ENCODE assay signal across 17 mouse cellular contexts in the genomic region with DNA sequence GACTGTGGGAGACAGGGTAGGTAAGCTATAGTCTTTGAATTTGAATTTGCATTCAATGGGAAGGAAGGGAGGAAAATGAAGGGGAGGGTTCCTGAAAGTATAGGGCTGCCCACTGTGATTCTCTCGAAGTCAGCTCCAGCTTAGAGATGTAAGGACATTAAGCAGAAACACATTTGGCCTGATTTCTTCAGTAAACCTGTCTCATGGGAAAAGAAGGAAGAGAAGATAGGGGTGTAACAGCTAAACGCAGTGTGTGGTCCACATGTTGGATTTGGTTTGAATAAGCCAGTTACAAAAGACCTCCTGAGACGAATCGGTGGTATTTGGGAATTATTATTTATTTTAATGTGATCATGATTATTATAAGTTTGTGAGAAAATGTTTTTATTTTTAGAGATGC.
"Had no signal": no experiment of that assay in that cellular context is flagged by ENCODE, and none has a peak within 500 bp of the region (broad histone marks: within the 10 kb centered on the region; RNA-seq: fewer than 3 reads in every experiment).

No protein-coding gene starts in this region.

- H3K9ac ChIP-seq: liver, embryonic 14.5 days; lung, embryonic 14.5 days; midbrain, embryonic 13.5 days; midbrain, embryonic 15.5 days; neural tube, embryonic 13.5 days; neural tube, embryonic 15.5 days; stomach, embryonic 15.5 days had no signal

- H3K4me1 ChIP-seq: midbrain, embryonic 13.5 days; midbrain, embryonic 15.5 days; neural tube, embryonic 13.5 days; neural tube, embryonic 15.5 days; stomach, embryonic 15.5 days had no signal

- H3K27ac ChIP-seq: liver, embryonic 14.5 days; midbrain, embryonic 13.5 days; midbrain, embryonic 15.5 days; neural tube, embryonic 13.5 days; neural tube, embryonic 15.5 days; stomach, embryonic 15.5 days had no signal

- H3K36me3 ChIP-seq: midbrain, embryonic 13.5 days; midbrain, embryonic 15.5 days; neural tube, embryonic 13.5 days; neural tube, embryonic 15.5 days; stomach, embryonic 15.5 days had no signal

- H3K27me3 ChIP-seq: megakaryocyte, embryonic 14.5 days; midbrain, embryonic 13.5 days; midbrain, embryonic 15.5 days; neural tube, embryonic 13.5 days; neural tube, embryonic 15.5 days; stomach, embryonic 15.5 days had no signal

- H3K9me3 ChIP-seq: midbrain, embryonic 13.5 days; midbrain, embryonic 15.5 days; neural tube, embryonic 13.5 days; neural tube, embryonic 15.5 days; stomach, embryonic 15.5 days had no signal

- H3K4me2 ChIP-seq: lung, embryonic 14.5 days; midbrain, embryonic 13.5 days; midbrain, embryonic 15.5 days; neural tube, embryonic 13.5 days; neural tube, embryonic 15.5 days; stomach, embryonic 15.5 days had no signal

- H3K4me3 ChIP-seq: megakaryocyte, embryonic 14.5 days; midbrain, embryonic 13.5 days; midbrain, embryonic 15.5 days; myocyte; neural tube, embryonic 13.5 days; neural tube, embryonic 15.5 days; stomach, embryonic 15.5 days had no signal

- ATAC-seq: midbrain, embryonic 13.5 days; midbrain, embryonic 15.5 days had no signal

- DNase-seq: lung, adult 18-20 months; lung, embryonic 14.5 days; lung, postnatal 10 days; lung, postnatal 4 days; retina, postnatal 1 day; right cerebral cortex, postnatal 14 days; thymus, adult 18-20 months; thymus, postnatal 14 days; thymus, postnatal 36 days had no signal
